Mouse (Mus musculus) splenic B cell, adult 2 months (primary cell): ENCODE results near the gene Cops7a.

Source experiments
- DNase-seq: peaks from one replicate; pipeline ENCODE4 v3.0.0-alpha.2; 2011; ENCODE audit warnings: low read depth, low spot score
- H3K27me3 ChIP-seq: 2 replicates; pipeline ENCODE4 v1.6.1; 2012; ENCODE audit warnings: mild to moderate bottlenecking, low read length, moderate library complexity, mixed read lengths; ENCODE audit not compliant: control insufficient read depth, poor library complexity, insufficient read depth, severe bottlenecking
- H3K36me3 ChIP-seq: 2 replicates; pipeline ENCODE4 v1.6.1; 2012; ENCODE audit warnings: mild to moderate bottlenecking, low read length, moderate library complexity, mixed read lengths; ENCODE audit not compliant: control insufficient read depth, poor library complexity, insufficient read depth, severe bottlenecking

The Cops7a gene

DNA sequence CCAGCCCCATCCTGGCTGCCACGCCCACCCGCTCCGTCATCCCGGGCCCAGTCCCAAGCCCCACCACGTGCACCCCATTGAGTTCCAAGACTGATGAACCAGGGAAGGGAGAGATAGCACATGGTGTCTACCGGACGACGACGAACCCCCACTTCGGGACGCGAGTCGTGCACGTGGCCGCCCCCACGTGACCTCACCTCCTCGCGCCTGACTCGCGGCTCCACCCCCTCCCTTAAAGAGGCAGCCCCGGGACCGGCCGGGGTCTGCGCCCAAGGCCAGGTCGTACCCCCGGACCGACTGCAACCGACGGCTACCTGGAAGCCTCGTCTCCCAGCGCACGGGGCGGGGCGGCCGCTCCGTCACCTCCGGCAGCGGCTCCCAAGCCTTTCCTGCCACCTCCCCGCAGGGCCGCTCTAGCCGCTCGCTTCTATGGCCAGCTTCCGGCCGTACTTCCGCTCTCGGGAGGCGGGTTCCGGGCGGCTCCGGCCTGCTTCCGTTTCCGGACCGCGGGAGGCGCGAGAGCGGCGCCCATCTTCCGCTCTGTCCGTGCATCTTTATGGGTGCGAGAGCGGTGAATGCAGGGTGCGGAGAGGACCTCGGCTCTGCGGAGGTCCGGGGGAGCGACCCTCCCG lies at the start of gene Cops7a:
TSS of gene Cops7a (minus strand) at position 451 of the 632 bp plus-strand sequence.
- DNase-seq: peak; percentile 97
- H3K36me3 ChIP-seq: peaks cover 2% of the 10 kb centered on the region; the same call in 1 of the 2 replicates
- H3K27me3 ChIP-seq: no peaks in the 10 kb centered on the region

DNA sequence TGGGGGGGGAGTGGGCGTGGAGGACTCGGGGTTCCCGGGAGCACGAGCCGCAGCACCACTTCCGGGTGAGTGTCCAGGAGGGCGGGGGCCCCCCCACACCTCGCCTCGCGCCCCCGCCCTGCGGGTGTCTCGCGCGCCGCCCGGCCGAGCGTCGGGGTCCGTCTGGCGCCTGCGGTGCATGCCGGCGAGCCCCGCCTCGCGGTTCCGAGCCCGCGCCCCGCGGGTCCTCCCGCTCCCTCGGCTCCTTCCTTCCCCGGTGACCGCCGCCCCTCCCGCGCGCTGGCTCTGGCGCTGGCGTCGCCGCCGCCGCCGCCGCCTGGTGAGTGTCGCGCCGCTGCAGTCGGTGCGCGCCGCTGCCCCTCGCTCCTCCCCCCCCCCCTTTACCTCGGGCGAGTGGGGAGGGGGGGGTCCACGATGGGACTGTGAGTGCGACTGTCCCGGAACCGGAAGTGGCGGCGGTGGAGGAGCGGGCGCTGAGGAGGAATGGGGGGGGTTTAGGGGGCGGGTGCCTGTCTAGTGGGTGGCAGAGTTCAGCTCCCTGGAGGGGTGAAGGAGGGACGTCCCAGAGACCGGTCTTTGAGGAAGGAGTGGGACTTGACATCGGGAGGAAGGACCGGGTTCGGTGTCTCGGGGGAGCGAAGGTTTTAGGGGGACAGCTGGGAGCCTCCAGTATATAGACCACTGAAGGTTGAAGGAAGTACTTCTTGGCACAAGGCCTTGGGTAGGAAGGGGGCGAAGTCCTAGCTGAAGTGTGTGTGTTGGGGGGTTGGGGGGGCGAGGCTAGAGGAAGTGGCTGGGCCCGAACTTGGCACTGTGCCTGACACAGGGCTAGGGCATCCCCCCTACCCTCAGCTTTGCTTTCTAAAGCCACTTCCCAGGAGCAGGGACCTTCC lies 44.1 kb upstream of the Cops7a start:
- H3K36me3 ChIP-seq: no peaks in the 10 kb centered on the region

DNA sequence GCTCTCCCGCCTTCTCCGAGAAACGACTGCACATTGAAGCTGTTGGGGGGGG lies 43.6 kb upstream of the Cops7a start, which contains the start of gene Zfp384:
TSS of gene Zfp384 (plus strand) at position 17 of the 52 bp plus-strand sequence.
- H3K36me3 ChIP-seq: no peaks in the 10 kb centered on the region

More for the DNA sequence above, 44.1 kb upstream of the Cops7a start:
- no peaks in the 10 kb centered on the region for H3K27me3 ChIP-seq
- peak; percentile 89 for DNase-seq

DNA sequence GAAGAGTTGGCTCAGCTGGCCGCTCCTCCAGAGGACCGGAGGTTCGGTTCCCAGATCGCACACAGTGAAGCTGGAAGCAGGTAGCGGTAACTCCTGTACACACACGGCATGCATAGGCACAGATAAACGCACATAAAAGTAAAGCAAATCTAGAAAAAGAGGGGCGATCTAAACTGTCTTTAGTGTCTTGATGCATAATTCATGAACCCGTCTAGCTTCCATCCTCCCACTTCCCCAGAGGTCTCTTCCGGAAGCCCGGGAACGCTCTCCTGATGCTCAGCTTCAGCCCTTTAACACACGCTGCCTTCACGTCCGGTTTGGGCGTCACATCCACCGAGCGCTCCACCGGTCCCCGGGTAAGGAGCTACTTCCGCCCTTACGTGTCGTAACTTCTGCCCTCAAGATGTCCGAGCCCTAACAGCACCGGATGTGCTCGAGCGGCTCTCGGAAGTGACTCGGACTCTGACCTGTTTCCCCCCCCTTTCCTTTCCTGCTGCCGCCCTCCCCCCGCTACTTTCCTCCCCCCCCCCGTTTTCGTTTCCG lies 43.3 kb upstream of the Cops7a start:
- DNase-seq: peak; percentile 98
- no peaks in the 10 kb centered on the region for H3K36me3 ChIP-seq
- H3K27me3 ChIP-seq: no peaks in the 10 kb centered on the region

More for the DNA sequence above, 43.6 kb upstream of the Cops7a start, which contains the start of gene Zfp384:
- no peak for DNase-seq
- no peaks in the 10 kb centered on the region for H3K27me3 ChIP-seq

DNA sequence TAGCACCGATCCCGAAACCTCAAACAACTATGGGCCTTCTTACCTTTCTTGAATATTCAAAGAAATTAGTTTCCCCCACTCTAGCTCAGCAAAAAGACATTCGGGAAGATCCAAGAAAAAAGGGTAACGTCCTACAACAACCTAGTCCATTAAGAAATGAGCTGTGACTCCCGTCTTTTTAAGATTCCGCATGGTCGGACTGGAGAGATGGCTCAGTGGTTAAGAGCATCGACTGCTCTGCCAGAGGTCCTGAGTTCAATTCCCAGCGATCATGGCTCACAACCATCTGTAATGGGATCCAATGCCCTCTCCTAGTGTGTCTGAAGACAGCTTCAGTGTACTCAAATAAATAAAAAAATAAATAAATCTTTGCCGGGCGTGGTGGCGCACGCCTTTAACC lies 42.7 kb upstream of the Cops7a start:
- no peak for DNase-seq
- no peaks in the 10 kb centered on the region for H3K36me3 ChIP-seq
- H3K27me3 ChIP-seq: no peaks in the 10 kb centered on the region

DNA sequence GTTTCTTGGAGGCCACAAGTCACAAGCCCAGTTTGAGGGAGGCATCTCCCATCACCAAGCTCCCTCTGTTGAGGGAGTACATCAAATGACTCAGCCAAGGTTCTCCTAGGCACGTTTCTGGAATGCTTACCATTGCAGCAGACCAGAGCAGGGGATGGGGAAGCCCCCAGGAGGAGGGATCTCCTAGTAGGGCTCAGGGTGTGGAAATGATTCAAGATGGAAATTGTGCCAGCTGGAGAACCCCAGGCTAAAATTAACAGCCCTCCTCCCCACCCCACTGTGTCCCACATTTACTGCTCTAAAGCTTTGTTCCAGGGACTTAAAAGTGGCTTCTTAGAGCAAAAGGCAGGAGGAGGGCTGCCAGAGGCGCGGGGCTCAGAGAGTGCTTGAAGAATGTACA lies 39.7 kb upstream of the Cops7a start:
- no peaks in the 10 kb centered on the region for H3K36me3 ChIP-seq
- DNase-seq: no peak
- no peaks in the 10 kb centered on the region for H3K27me3 ChIP-seq

DNA sequence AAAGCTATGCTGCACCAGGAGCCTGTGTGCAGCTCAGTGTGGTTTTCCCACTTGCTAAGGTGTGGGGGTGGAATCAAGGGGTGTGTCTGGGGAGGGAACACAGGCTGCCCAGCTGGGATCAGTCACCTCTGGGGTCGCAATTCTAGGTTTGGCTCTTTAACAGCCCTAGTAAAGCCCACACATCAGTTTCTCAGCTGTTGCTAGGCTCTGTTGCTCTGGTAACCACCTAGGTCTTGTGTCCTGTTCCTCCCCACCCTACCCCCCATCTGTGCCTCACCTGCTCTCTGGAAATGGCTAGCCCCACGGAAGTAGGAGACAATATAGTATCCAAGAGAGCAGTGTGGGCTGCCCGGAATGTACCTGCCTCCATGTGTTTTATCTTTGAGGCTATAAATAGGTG lies 38.4 kb upstream of the Cops7a start:
- no peaks in the 10 kb centered on the region for H3K27me3 ChIP-seq
- no peak for DNase-seq
- no peaks in the 10 kb centered on the region for H3K36me3 ChIP-seq

DNA sequence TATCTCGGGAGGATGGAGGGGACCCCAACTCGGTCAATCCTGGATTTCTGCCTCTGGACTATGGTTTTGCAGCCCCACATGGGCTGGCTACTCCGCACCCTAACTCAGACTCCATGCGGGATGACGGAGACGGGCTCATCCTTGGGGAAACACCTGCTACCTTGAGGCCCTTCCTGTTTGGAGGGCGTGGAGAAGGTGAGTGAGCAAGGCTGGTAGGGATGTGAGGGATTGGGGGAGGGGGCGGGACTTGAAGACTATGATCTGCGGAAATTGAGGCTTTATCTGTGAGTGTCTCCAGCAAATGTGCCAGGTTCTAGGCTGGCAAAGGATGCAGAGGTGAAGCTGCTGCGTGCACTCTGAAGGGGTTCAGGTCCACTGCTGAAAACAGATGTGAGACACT lies 34.2 kb upstream of the Cops7a start:
- no peaks in the 10 kb centered on the region for H3K36me3 ChIP-seq
- H3K27me3 ChIP-seq: peaks cover 1% of the 10 kb centered on the region; the same call in 1 of the 2 replicates
- DNase-seq: no peak

DNA sequence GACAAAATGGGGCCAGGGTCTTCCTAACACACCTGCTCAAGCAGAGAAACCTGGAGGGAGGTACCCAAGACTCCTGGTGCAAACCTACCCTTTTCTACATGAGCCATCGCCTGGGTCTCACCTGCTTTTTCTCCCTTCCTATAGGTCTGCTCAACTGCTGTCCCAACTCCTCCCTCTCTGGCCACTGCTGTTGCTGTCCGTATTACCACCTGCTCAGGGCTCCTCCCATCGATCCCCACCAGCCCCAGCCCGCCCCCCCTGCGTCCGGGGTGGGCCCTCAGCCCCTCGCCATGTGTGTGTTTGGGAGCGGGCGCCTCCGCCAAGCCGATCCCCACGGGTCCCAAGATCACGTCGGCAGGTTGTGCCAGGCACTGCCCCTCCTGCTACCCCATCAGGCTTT lies 33.8 kb upstream of the Cops7a start:
- Histone ChIP-seq H3K36me3 (no peaks in the 10 kb centered on the region), H3K27me3 (peaks cover 1% of the 10 kb centered on the region; the same call in 1 of the 2 replicates)
- DNase-seq: no peak

DNA sequence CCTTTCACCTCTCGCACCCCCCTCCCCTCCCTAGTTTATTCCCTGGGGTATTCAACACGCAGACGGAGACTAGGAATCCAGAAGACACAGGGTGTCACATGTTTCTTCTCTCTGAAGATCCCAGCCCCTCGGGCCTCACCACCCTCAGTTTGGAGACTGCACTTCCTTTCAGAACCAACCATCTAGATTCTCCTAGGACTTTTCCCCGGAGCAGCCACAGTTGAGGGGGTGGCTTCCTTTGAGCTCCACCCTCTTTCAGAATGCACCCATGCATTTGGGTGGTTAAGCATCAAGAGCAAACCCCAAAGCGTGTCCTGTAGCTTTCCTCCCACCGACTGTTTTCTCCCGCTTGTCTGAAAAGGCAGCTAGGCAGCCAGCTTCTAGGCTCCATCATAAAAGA lies 32.7 kb upstream of the Cops7a start:
- DNase-seq: peak; percentile 16
- H3K27me3 ChIP-seq: peaks cover 1% of the 10 kb centered on the region; the same call in 1 of the 2 replicates
- no peaks in the 10 kb centered on the region for H3K36me3 ChIP-seq

DNA sequence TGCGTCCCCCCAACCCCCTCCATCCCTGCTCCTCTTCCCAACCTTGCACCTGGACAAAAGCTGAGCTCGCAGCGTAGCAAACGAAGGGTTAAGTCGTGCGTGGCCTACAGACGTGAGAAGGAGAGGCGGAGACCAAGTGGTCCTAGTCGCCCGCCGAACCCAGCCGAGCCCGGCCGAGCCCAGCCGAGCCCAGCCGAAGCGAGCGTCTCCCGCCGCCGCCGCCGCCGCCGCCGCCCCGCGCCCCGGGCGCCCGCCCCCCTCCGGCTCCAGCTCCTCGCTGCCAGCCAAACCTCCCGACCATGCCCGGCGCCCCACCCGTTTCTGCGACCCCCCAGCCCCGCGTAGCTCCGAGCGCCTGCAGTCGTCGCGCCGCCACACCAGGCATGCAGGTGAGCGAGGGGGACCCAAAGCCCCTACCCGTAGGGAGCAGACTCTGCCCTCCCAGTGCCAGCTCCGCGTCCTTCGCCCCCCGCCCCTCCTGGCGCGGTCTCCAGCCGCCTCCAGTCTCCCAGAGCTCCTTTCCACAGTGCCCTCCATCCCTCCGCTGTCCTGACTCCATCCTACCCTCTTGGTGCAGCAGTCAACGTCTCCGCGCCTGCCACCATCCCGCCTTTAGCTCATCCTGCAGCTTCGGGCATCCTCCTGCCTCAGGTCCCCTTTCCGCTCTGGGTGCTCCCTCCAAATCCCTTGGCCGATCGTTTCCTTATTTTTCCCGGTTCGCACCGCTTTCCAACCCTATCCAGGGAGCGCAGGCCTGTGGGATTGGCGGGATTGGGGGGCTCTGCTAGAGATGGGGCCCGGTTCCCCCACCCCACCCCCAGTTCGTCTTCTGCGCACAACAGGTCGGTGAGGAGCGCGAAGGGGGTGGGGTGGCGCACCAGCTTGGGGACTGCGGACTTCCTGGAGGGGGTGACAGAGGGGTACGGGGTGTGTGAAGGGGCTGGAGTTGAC lies 31.5 kb upstream of the Cops7a start, which contains the start of gene Pianp:
TSS of gene Pianp (plus strand) at position 144 of the 951 bp plus-strand sequence.
- H3K27me3 ChIP-seq: peaks cover 1% of the 10 kb centered on the region; the same call in 1 of the 2 replicates
- peak; percentile 68 for DNase-seq
- H3K36me3 ChIP-seq: no peaks in the 10 kb centered on the region

DNA sequence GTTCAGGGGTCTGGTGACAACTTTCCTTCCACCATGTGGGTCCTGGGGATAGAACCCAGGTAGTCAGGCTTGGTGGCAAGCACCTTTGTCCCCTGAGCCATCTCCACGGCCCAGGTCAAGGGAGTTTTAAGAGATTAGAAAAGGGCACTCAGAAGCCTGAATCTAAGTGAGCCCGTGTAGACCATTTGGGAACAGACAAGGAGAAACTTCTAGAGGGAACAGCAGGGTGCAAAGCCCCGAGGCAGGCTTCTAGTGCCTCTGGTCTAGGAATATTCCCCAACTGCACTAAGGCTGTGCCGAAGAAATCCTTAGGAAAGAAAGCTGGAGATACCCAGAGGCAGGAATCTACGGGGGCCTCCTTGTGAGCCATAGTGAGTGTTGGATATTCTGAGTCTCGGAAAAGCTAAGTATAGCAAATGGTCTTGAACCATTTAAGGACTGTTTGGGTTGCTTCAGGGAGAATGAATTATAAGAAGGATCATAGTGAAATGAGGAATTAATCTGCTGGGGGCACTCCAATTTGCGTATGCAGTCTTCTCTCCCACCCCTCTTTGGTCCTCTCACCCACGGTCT lies 30.6 kb upstream of the Cops7a start:
- Histone ChIP-seq H3K27me3 (peaks cover 1% of the 10 kb centered on the region; the same call in 1 of the 2 replicates), H3K36me3 (no peaks in the 10 kb centered on the region)
- no peak for DNase-seq

DNA sequence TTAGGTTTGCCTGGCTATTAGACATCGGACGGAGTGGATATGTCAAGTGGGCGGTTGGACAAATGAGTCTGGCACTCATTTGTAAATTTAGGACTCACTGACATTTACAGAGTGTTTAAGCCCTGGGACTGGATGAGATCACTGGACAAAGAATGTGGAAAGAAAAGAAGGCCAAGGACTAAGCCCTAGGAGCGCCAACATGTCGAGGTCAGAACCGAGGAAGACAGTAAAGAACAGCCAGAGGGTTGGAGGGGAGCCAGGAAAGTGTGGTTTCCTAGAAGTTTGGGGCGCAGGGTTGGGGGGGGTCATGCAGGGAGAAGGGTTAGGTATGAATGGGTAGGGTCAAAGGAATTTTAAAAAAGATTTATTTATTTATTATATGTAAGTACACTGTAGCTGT lies 29.9 kb upstream of the Cops7a start:
- Histone ChIP-seq H3K36me3 (no peaks in the 10 kb centered on the region), H3K27me3 (peaks cover 1% of the 10 kb centered on the region; the same call in 1 of the 2 replicates)
- no peak for DNase-seq

DNA sequence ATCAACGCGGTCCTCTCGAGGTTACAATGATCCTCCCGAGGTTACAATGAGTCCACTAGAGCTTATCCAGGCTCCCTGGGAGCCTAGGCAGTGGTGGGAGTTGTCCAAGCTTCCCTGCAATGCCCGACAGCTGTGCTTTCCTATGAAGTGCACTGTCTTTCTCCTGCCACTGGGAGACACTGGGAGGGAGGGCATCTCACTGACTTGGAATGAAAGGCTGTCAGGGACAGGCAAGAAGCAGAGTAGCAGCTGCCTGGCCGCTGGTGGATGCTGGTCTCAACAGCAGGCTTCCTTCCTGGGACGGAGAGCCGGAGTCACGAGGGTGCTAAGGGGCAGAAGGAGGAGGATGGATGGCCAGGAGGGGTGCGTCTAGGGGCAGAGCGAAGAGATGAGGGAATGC lies 28.5 kb upstream of the Cops7a start:
- no peak for DNase-seq
- Histone ChIP-seq H3K36me3 (no peaks in the 10 kb centered on the region), H3K27me3 (peaks cover 1% of the 10 kb centered on the region; the same call in 1 of the 2 replicates)
